In genomic region chr2:118902051-118903025, GRCm38 (mm10) we compare ENCODE assay signal across 8 mouse cellular contexts. TPM values are rescaled to one million over a fixed set of nuclear protein-coding genes. Genes with fewer than 3 reads are reported as not detected.
DNase-seq lines count a peak whose midpoint lies in the region; ATAC-seq and TF ChIP-seq lines count a peak whose summit lies in the region.

No protein-coding gene starts in this region.

- H3K9ac ChIP-seq in heart, embryonic 15.5 days: peak overlapping the region; percentile 86

- no peaks in the 10 kb centered on the region for H3K36me3 ChIP-seq in heart, embryonic 15.5 days
- no peaks in the 10 kb centered on the region for H3K36me3 ChIP-seq in spleen, adult 2 months (ENCODE audit: control insufficient read depth, insufficient read depth, low read length)

- TF ChIP-seq CTCF in spleen, adult 2 months (IDR thresholded peaks at IDR 0.05; ENCODE audit: extremely low read depth, insufficient read depth, insufficient read length, insufficient replicate concordance): no peak

- peaks cover 33% of the 10 kb centered on the region for H3K27me3 ChIP-seq in heart, embryonic 15.5 days
- H3K27me3 ChIP-seq in spleen, adult 2 months (ENCODE audit: control insufficient read depth, insufficient read depth, low read length): peaks cover 10% of the 10 kb centered on the region

- H3K9me3 ChIP-seq in heart, embryonic 15.5 days (replicated peaks): no peaks in the 10 kb centered on the region

- peak overlapping the region; percentile 96 for H3K4me3 ChIP-seq in heart, embryonic 15.5 days
- H3K4me3 ChIP-seq in spleen, adult 2 months (ENCODE audit: extremely low read depth, insufficient read depth, insufficient read length): peak overlapping the region; percentile 94

- peak; percentile 57 for DNase-seq in CD4-positive helper T cell, adult 2 months (ENCODE audit: low read depth, low spot score)
- DNase-seq in T-cell, adult 2 months (ENCODE audit: low spot score): peak; percentile 17
- peak; percentile 72 for DNase-seq in embryo, embryonic 9.5 days (ENCODE audit: extremely low spot score)
- DNase-seq in kidney, postnatal 10 days: peak; percentile 82
- peak; percentile 77 to 84 for DNase-seq in lung, postnatal 4 days
- peak in 1 of 2 experiments; percentile 36 for DNase-seq in spleen, adult 2 months (ENCODE audit: low read depth in 1 of 2, low spot score in 2 of 2)

- ATAC-seq in heart, embryonic 15.5 days (replicated peaks; ENCODE audit: insufficient number of reproducible peaks, insufficient read depth, low FRiP score, low read depth): peak; percentile 33
- ATAC-seq in frontal cortex, adult (ENCODE audit: low TSS enrichment): no peak

- H3K4me2 ChIP-seq in heart, embryonic 15.5 days: peak overlapping the region; percentile 98

- TF ChIP-seq POLR2A in spleen, adult 2 months (IDR thresholded peaks at IDR 0.05; ENCODE audit: low read depth, low read length): no peak

- under 1% methylated on average over 79 of the region's 106 CpGs for WGBS in heart, embryonic 15.5 days
- 3% methylated on average over 92 of the region's 106 CpGs for WGBS in spleen, adult 2 months

- H3K4me1 ChIP-seq in heart, embryonic 15.5 days (replicated peaks): peaks cover 42% of the 10 kb centered on the region
- H3K4me1 ChIP-seq in spleen, adult 2 months (ENCODE audit: control insufficient read depth, insufficient read depth, insufficient read length): peaks cover 39% of the 10 kb centered on the region

- peak overlapping the region; percentile 80 for H3K27ac ChIP-seq in heart, embryonic 15.5 days
- H3K27ac ChIP-seq in spleen, adult 2 months (ENCODE audit: insufficient read depth, low read length): no peak overlapping the region

RNA-seq across cellular contexts. Expression of gene Bahd1, which starts 2.2 kb away (rescaled TPM):
- polyA plus RNA-seq in heart, embryonic 15.5 days (2015; fragmentation: Nextera tagmentation; extraction: Ambion mirVana): 3.3 and 5.1 TPM in 2 replicates
- polyA plus RNA-seq in spleen, adult 2 months (2012; rRNA removed): 22.2 and 26.0 TPM in 2 replicates

RNA-seq across cellular contexts. Expression of gene Chst14, which starts 24.0 kb away (rescaled TPM):
- 16.5 and 20.5 TPM in 2 replicates for polyA plus RNA-seq in heart, embryonic 15.5 days (2015; fragmentation: Nextera tagmentation; extraction: Ambion mirVana)
- 7.0 and 8.2 TPM in 2 replicates for polyA plus RNA-seq in spleen, adult 2 months (2012; rRNA removed)

RNA-seq across cellular contexts. Expression of gene Ivd, which starts 40.6 kb away (rescaled TPM):
- polyA plus RNA-seq in heart, embryonic 15.5 days (2015; fragmentation: Nextera tagmentation; extraction: Ambion mirVana): 80.6 and 87.9 TPM in 2 replicates
- polyA plus RNA-seq in spleen, adult 2 months (2012; rRNA removed): 31.1 and 36.7 TPM in 2 replicates
